Mouse (Mus musculus): ENCODE data around the gene P4ha2. TPM values are rescaled to one million over a fixed set of nuclear protein-coding genes. Genes with fewer than 3 reads are reported as not detected.

P4ha2 gene
- total and polyA plus RNA-seq, 3 experiments, result 0.22 TPM; not detected in 2

- ATAC-seq (ENCODE audit: extremely low read depth, insufficient number of reproducible peaks, low FRiP score, poor library complexity, severe bottlenecking) (no peak), DNase-seq (ENCODE audit: low spot score) (no peak)
- Histone ChIP-seq H3K9me3 (replicated peaks) (no peaks in the 10 kb centered on the region), H3K4me3 (ENCODE audit: low read depth, low read length) (no peak overlapping the region), H3K27me3 (ENCODE audit: insufficient read depth, low read length) (peaks cover 17% of the 10 kb centered on the region; the same call in 1 of the 2 replicates), H3K36me3 (replicated peaks) (no peaks in the 10 kb centered on the region), H3K4me1 (ENCODE audit: insufficient read depth, low read depth, low read length) (no peaks in the 10 kb centered on the region)
- TF ChIP-seq POLR2AphosphoS5 (IDR thresholded peaks at IDR 0.05; ENCODE audit: insufficient replicate concordance, low read depth, low read length) (no peak), GATA2 (IDR thresholded peaks at IDR 0.05; ENCODE audit: borderline replicate concordance, low read depth, low read length) (no peak)
Observed at GRCm38 (mm10) chr11:54107239-54107638, 7.3 kb downstream of the P4ha2 start.

GRCm38 (mm10) chr11:54108131-54108530, 8.2 kb downstream of the P4ha2 start:
- no peak for ATAC-seq (ENCODE audit: extremely low read depth, insufficient number of reproducible peaks, low FRiP score, poor library complexity, severe bottlenecking)

GRCm38 (mm10) chr11:54108894-54109293, 9.0 kb downstream of the P4ha2 start:
- H3K27me3 ChIP-seq (ENCODE audit: insufficient read depth, low read length), result peaks cover 19% of the 10 kb centered on the region; the same call in 1 of the 2 replicates
- TF ChIP-seq TAL1 (conservative IDR thresholded peaks at IDR 0.05; ENCODE audit: low read depth, low read length) (no peak), CTCF (IDR thresholded peaks at IDR 0.05; ENCODE audit: low read depth, low read length) (no peak), POLR2AphosphoS5 (IDR thresholded peaks at IDR 0.05; ENCODE audit: insufficient replicate concordance, low read depth, low read length) (no peak)
- no peaks in the 10 kb centered on the region for H3K9me3 ChIP-seq (replicated peaks)
- DNase-seq (ENCODE audit: low spot score), result no peak
- no peaks in the 10 kb centered on the region for H3K4me1 ChIP-seq (ENCODE audit: insufficient read depth, low read depth, low read length)
- ATAC-seq (ENCODE audit: extremely low read depth, insufficient number of reproducible peaks, low FRiP score, poor library complexity, severe bottlenecking), result no peak
- H3K4me3 ChIP-seq (ENCODE audit: low read depth, low read length), result no peak overlapping the region
- no peaks in the 10 kb centered on the region for H3K36me3 ChIP-seq (replicated peaks)

More at GRCm38 (mm10) chr11:54108131-54108530, 8.2 kb downstream of the P4ha2 start:
- DNase-seq (ENCODE audit: low spot score), result no peak
- H3K27me3 ChIP-seq (ENCODE audit: insufficient read depth, low read length), result peaks cover 19% of the 10 kb centered on the region; the same call in 1 of the 2 replicates
- no peaks in the 10 kb centered on the region for H3K4me1 ChIP-seq (ENCODE audit: insufficient read depth, low read depth, low read length)
- no peaks in the 10 kb centered on the region for H3K9me3 ChIP-seq (replicated peaks)
- H3K36me3 ChIP-seq (replicated peaks), result no peaks in the 10 kb centered on the region
- no peak overlapping the region for H3K4me3 ChIP-seq (ENCODE audit: low read depth, low read length)
- TF ChIP-seq GATA2 (IDR thresholded peaks at IDR 0.05; ENCODE audit: borderline replicate concordance, low read depth, low read length), result no peak
- no peak for TF ChIP-seq POLR2AphosphoS5 (IDR thresholded peaks at IDR 0.05; ENCODE audit: insufficient replicate concordance, low read depth, low read length)
- TF ChIP-seq CTCF (IDR thresholded peaks at IDR 0.05; ENCODE audit: low read depth, low read length), result no peak

GRCm38 (mm10) chr11:54111291-54111690, 11.4 kb downstream of the P4ha2 start:
- H3K4me1 ChIP-seq (ENCODE audit: insufficient read depth, low read depth, low read length), result no peaks in the 10 kb centered on the region
- no peak for TF ChIP-seq TAL1 (conservative IDR thresholded peaks at IDR 0.05; ENCODE audit: low read depth, low read length)
- no peak for TF ChIP-seq CTCF (IDR thresholded peaks at IDR 0.05; ENCODE audit: low read depth, low read length)
- TF ChIP-seq GATA2 (IDR thresholded peaks at IDR 0.05; ENCODE audit: borderline replicate concordance, low read depth, low read length), result no peak
- no peak for TF ChIP-seq POLR2AphosphoS5 (IDR thresholded peaks at IDR 0.05; ENCODE audit: insufficient replicate concordance, low read depth, low read length)
- TF ChIP-seq GATA1 (IDR thresholded peaks at IDR 0.05; ENCODE audit: borderline replicate concordance, low read length), result no peak
- DNase-seq (ENCODE audit: low spot score), result no peak
- no peaks in the 10 kb centered on the region for H3K36me3 ChIP-seq (replicated peaks)
- H3K4me3 ChIP-seq (ENCODE audit: low read depth, low read length), result no peak overlapping the region
- no peaks in the 10 kb centered on the region for H3K9me3 ChIP-seq (replicated peaks)
- peaks cover 23% of the 10 kb centered on the region; the same call in 1 of the 2 replicates for H3K27me3 ChIP-seq (ENCODE audit: insufficient read depth, low read length)
- ATAC-seq (ENCODE audit: extremely low read depth, insufficient number of reproducible peaks, low FRiP score, poor library complexity, severe bottlenecking), result no peak

DNA sequence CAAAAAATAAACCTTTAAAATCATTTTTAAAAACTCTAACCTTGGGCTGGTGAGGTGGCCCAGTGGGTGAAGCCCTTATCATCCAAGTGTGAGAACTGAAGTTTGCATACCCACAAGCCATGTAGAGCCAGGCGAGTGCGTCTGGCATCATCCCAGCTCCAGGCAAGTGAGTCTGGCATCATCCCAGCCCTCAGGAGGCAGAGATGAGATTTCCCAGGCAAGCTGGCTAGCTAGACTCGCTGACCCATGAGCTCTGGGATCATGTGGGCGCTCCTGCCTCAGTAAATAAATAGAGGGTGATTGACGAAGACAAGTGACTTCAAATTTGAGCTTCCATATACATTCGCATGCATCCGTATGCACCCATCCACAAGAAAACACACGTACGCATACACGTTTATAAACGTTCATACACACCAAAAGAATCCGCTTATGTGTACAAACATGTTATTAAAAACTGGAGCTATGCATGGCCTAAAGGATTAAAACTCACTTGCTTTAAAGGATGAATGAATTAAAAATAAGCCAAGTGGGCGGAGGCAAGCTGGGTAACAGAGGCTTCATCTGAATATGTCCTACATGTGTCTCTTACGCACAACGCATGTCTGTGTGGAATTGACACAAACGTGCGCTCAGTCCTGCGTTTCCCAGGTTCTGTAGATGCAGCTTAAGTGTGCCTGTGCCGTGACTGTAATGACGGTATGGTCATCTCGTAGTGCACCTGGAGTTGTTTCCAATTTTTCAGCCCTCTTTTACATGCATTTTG, 12.3 kb downstream of the P4ha2 start:
- Histone ChIP-seq H3K27me3 (ENCODE audit: insufficient read depth, low read length) (peaks cover 17% of the 10 kb centered on the region; the same call in 1 of the 2 replicates), H3K4me1 (ENCODE audit: insufficient read depth, low read depth, low read length) (no peaks in the 10 kb centered on the region), H3K36me3 (replicated peaks) (no peaks in the 10 kb centered on the region), H3K4me3 (ENCODE audit: low read depth, low read length) (no peak overlapping the region), H3K9me3 (replicated peaks) (no peaks in the 10 kb centered on the region)
- no peak for DNase-seq (ENCODE audit: low spot score)
- TF ChIP-seq POLR2AphosphoS5 (IDR thresholded peaks at IDR 0.05; ENCODE audit: insufficient replicate concordance, low read depth, low read length), result no peak
- no peak for TF ChIP-seq CTCF (IDR thresholded peaks at IDR 0.05; ENCODE audit: low read depth, low read length)
- no peak for TF ChIP-seq GATA1 (IDR thresholded peaks at IDR 0.05; ENCODE audit: borderline replicate concordance, low read length)
- no peak for TF ChIP-seq TAL1 (conservative IDR thresholded peaks at IDR 0.05; ENCODE audit: low read depth, low read length)
- no peak for TF ChIP-seq GATA2 (IDR thresholded peaks at IDR 0.05; ENCODE audit: borderline replicate concordance, low read depth, low read length)
- ATAC-seq (ENCODE audit: extremely low read depth, insufficient number of reproducible peaks, low FRiP score, poor library complexity, severe bottlenecking), result no peak

DNA sequence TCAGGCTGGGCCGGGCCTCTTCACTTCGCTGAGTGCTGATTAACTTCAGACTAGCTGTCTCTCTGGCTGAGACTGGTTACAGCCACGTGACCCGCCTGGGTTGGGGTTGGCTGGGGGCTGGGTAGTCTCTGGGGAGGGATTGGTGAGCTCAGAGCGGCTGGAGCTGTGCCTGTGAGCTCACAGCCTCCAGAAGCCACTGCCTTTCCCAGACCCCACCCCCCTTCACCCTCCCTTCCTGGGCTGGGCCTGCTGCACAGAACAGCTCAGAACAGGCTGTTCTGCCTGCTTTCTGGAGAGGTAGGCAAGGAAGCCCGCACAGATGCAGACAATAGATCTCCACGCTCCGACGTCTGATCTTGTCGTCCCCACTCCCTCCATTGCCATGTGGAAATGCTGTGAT, 13.0 kb downstream of the P4ha2 start:
- no peaks in the 10 kb centered on the region for H3K4me1 ChIP-seq (ENCODE audit: insufficient read depth, low read depth, low read length)
- H3K27me3 ChIP-seq (ENCODE audit: insufficient read depth, low read length), result peaks cover 16% of the 10 kb centered on the region; the same call in 1 of the 2 replicates
- no peaks in the 10 kb centered on the region for H3K9me3 ChIP-seq (replicated peaks)
- DNase-seq (ENCODE audit: low spot score), result no peak
- no peak overlapping the region for H3K4me3 ChIP-seq (ENCODE audit: low read depth, low read length)
- H3K36me3 ChIP-seq (replicated peaks), result no peaks in the 10 kb centered on the region
- TF ChIP-seq POLR2AphosphoS5 (IDR thresholded peaks at IDR 0.05; ENCODE audit: insufficient replicate concordance, low read depth, low read length), result no peak
- no peak for ATAC-seq (ENCODE audit: extremely low read depth, insufficient number of reproducible peaks, low FRiP score, poor library complexity, severe bottlenecking)

DNA sequence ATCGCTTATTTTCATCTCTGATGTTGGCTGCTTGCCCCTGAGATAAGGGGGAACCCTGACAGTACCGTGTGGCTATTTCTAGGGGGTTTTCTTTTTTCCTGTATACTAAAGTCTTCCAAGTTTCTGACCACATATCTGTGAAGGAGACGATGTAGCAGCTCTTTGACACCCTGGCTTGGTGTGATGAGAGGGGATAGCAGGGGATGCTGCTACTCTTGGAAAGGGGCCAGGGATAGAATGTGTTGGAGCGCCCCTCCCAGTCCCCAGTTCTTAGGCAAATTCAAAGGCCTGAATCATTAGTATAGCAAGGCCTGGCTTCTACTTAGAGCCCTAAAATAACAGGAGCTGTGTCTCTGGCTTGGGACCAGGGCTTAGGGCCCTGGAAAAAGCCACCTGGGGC, 13.5 kb downstream of the P4ha2 start:
- Histone ChIP-seq H3K9me3 (replicated peaks) (no peaks in the 10 kb centered on the region), H3K4me3 (ENCODE audit: low read depth, low read length) (no peak overlapping the region), H3K36me3 (replicated peaks) (no peaks in the 10 kb centered on the region), H3K4me1 (ENCODE audit: insufficient read depth, low read depth, low read length) (no peaks in the 10 kb centered on the region), H3K27me3 (ENCODE audit: insufficient read depth, low read length) (peaks cover 16% of the 10 kb centered on the region; the same call in 1 of the 2 replicates)
- ATAC-seq (ENCODE audit: extremely low read depth, insufficient number of reproducible peaks, low FRiP score, poor library complexity, severe bottlenecking), result no peak
- DNase-seq (ENCODE audit: low spot score), result no peak
- TF ChIP-seq GATA1 (IDR thresholded peaks at IDR 0.05; ENCODE audit: borderline replicate concordance, low read length) (no peak), TAL1 (conservative IDR thresholded peaks at IDR 0.05; ENCODE audit: low read depth, low read length) (no peak), GATA2 (IDR thresholded peaks at IDR 0.05; ENCODE audit: borderline replicate concordance, low read depth, low read length) (no peak), POLR2AphosphoS5 (IDR thresholded peaks at IDR 0.05; ENCODE audit: insufficient replicate concordance, low read depth, low read length) (no peak), CTCF (IDR thresholded peaks at IDR 0.05; ENCODE audit: low read depth, low read length) (no peak)
